Mouse (Mus musculus): ENCODE data around the gene Ccdc28b. TPM values are rescaled to one million over a fixed set of nuclear protein-coding genes. Genes with fewer than 3 reads are reported as not detected.

The Ccdc28b gene
- polyA plus RNA-seq, 1 experiment from 2014 or later, result 12.2 TPM

GRCm38 (mm10) chr4:129584370-129584769 lies 39.4 kb downstream of the Ccdc28b start:
- Histone ChIP-seq H3K9me3 (replicated peaks) (no peaks in the 10 kb centered on the region), H3K4me1 (replicated peaks) (peaks cover 47% of the 10 kb centered on the region), H3K36me3 (replicated peaks) (no peaks in the 10 kb centered on the region), H3K4me3 (replicated peaks) (peak overlapping the region; percentile 64), H3K27me3 (no peaks in the 10 kb centered on the region), H3K27ac (replicated peaks) (peak overlapping the region; percentile 81; the same call in 1 of the 2 replicates), H3K4me2 (peak overlapping the region; percentile 89), H3K9ac (peak overlapping the region; percentile 60)
- WGBS (ENCODE audit: insufficient replicate concordance), result 54% methylated on average over 1 of the region's 1 CpGs
- no peak for ATAC-seq (ENCODE audit: insufficient read depth)

- no peak for ATAC-seq (ENCODE audit: insufficient read depth)
- H3K9me3 ChIP-seq (replicated peaks), result no peaks in the 10 kb centered on the region
- peaks cover 30% of the 10 kb centered on the region for H3K4me1 ChIP-seq (replicated peaks)
- WGBS (ENCODE audit: insufficient replicate concordance), result 65% methylated on average over 1 of the region's 1 CpGs
- H3K4me2 ChIP-seq, result no peak overlapping the region
- H3K9ac ChIP-seq, result no peak overlapping the region
- H3K27ac ChIP-seq (replicated peaks), result no peak overlapping the region
- peaks cover 15% of the 10 kb centered on the region for H3K27me3 ChIP-seq
- no peaks in the 10 kb centered on the region for H3K36me3 ChIP-seq (replicated peaks)
- no peak overlapping the region for H3K4me3 ChIP-seq (replicated peaks)
Observed at GRCm38 (mm10) chr4:129582251-129582650, 41.5 kb downstream of the Ccdc28b start.

GRCm38 (mm10) chr4:129580347-129580746 lies 43.4 kb downstream of the Ccdc28b start:
- no peak for ATAC-seq (ENCODE audit: insufficient read depth)
- Histone ChIP-seq H3K36me3 (replicated peaks) (no peaks in the 10 kb centered on the region), H3K4me2 (no peak overlapping the region), H3K9ac (no peak overlapping the region), H3K4me3 (replicated peaks) (no peak overlapping the region), H3K27me3 (peaks cover 24% of the 10 kb centered on the region), H3K4me1 (replicated peaks) (peaks cover 21% of the 10 kb centered on the region), H3K9me3 (replicated peaks) (no peaks in the 10 kb centered on the region), H3K27ac (replicated peaks) (no peak overlapping the region)
- 53% methylated on average over 7 of the region's 7 CpGs for WGBS (ENCODE audit: insufficient replicate concordance)

GRCm38 (mm10) chr4:129578466-129578865 lies 45.3 kb downstream of the Ccdc28b start, which contains the start of gene Fam167b:
Gene Fam167b, minus strand, starts transcription at chr4:129578549.
- WGBS (ENCODE audit: insufficient replicate concordance), result 42% methylated on average over 5 of the region's 5 CpGs
- Histone ChIP-seq H3K9me3 (replicated peaks) (no peaks in the 10 kb centered on the region), H3K36me3 (replicated peaks) (no peaks in the 10 kb centered on the region), H3K27me3 (peaks cover 35% of the 10 kb centered on the region), H3K4me1 (replicated peaks) (peaks cover 10% of the 10 kb centered on the region), H3K4me3 (replicated peaks) (peak within 1 kb of the TSS; percentile 12; the same call in 1 of the 2 replicates), H3K4me2 (no peak within 1 kb of the TSS), H3K27ac (replicated peaks) (no peak within 1 kb of the TSS), H3K9ac (peak within 1 kb of the TSS; percentile 22; the same call in 1 of the 2 replicates)
- ATAC-seq (ENCODE audit: insufficient read depth), result no peak

GRCm38 (mm10) chr4:129577688-129578087 lies 46.1 kb downstream of the Ccdc28b start:
- peaks cover 43% of the 10 kb centered on the region for H3K27me3 ChIP-seq
- H3K4me1 ChIP-seq (replicated peaks), result peaks cover 10% of the 10 kb centered on the region
- WGBS (ENCODE audit: insufficient replicate concordance), result 64% methylated on average over 7 of the region's 7 CpGs
- H3K4me2 ChIP-seq, result no peak overlapping the region
- no peak overlapping the region for H3K27ac ChIP-seq (replicated peaks)
- no peaks in the 10 kb centered on the region for H3K9me3 ChIP-seq (replicated peaks)
- ATAC-seq (ENCODE audit: insufficient read depth), result no peak
- no peak overlapping the region for H3K9ac ChIP-seq
- H3K4me3 ChIP-seq (replicated peaks), result peak overlapping the region; percentile 12; the same call in 1 of the 2 replicates
- no peaks in the 10 kb centered on the region for H3K36me3 ChIP-seq (replicated peaks)

- Histone ChIP-seq H3K9me3 (replicated peaks) (no peaks in the 10 kb centered on the region), H3K4me3 (replicated peaks) (peak overlapping the region; percentile 4; the same call in 1 of the 2 replicates), H3K4me2 (no peak overlapping the region), H3K4me1 (replicated peaks) (peaks cover 10% of the 10 kb centered on the region), H3K27me3 (peaks cover 44% of the 10 kb centered on the region), H3K36me3 (replicated peaks) (no peaks in the 10 kb centered on the region), H3K27ac (replicated peaks) (no peak overlapping the region), H3K9ac (peak overlapping the region; percentile 25; the same call in 1 of the 2 replicates)
- no peak for ATAC-seq (ENCODE audit: insufficient read depth)
- 31% methylated on average over 21 of the region's 21 CpGs for WGBS (ENCODE audit: insufficient replicate concordance)
Observed at GRCm38 (mm10) chr4:129576863-129577491, 46.8 kb downstream of the Ccdc28b start.

GRCm38 (mm10) chr4:129575171-129575844 lies 48.4 kb downstream of the Ccdc28b start:
- no peak overlapping the region for H3K27ac ChIP-seq (replicated peaks)
- H3K4me3 ChIP-seq (replicated peaks), result no peak overlapping the region
- H3K9ac ChIP-seq, result no peak overlapping the region
- H3K4me2 ChIP-seq, result peak overlapping the region; percentile 15; the same call in 1 of the 2 replicates
- no peaks in the 10 kb centered on the region for H3K36me3 ChIP-seq (replicated peaks)
- no peaks in the 10 kb centered on the region for H3K9me3 ChIP-seq (replicated peaks)
- H3K4me1 ChIP-seq (replicated peaks), result peaks cover 10% of the 10 kb centered on the region
- H3K27me3 ChIP-seq, result peaks cover 44% of the 10 kb centered on the region
- no peak for ATAC-seq (ENCODE audit: insufficient read depth)
- WGBS (ENCODE audit: insufficient replicate concordance), result 18% methylated on average over 7 of the region's 8 CpGs

GRCm38 (mm10) chr4:129573430-129573829 lies 50.3 kb downstream of the Ccdc28b start, which contains the start of gene Lck:
Gene Lck, minus strand, starts transcription at chr4:129573641.
- Histone ChIP-seq H3K27ac (replicated peaks) (no peak within 1 kb of the TSS), H3K9me3 (replicated peaks) (no peaks in the 10 kb centered on the region), H3K4me1 (replicated peaks) (peaks cover 10% of the 10 kb centered on the region), H3K4me2 (no peak within 1 kb of the TSS), H3K36me3 (replicated peaks) (no peaks in the 10 kb centered on the region), H3K9ac (no peak within 1 kb of the TSS), H3K4me3 (replicated peaks) (no peak within 1 kb of the TSS), H3K27me3 (peaks cover 40% of the 10 kb centered on the region)
- 42% methylated on average over 8 of the region's 8 CpGs for WGBS (ENCODE audit: insufficient replicate concordance)
- no peak for ATAC-seq (ENCODE audit: insufficient read depth)

GRCm38 (mm10) chr4:129573093-129573370 lies 50.7 kb downstream of the Ccdc28b start:
- H3K9ac ChIP-seq, result no peak overlapping the region
- no peaks in the 10 kb centered on the region for H3K36me3 ChIP-seq (replicated peaks)
- peaks cover 36% of the 10 kb centered on the region for H3K27me3 ChIP-seq
- no peak overlapping the region for H3K4me3 ChIP-seq (replicated peaks)
- H3K4me1 ChIP-seq (replicated peaks), result peaks cover 10% of the 10 kb centered on the region
- no peak overlapping the region for H3K27ac ChIP-seq (replicated peaks)
- no peak overlapping the region for H3K4me2 ChIP-seq
- no peak for ATAC-seq (ENCODE audit: insufficient read depth)
- H3K9me3 ChIP-seq (replicated peaks), result no peaks in the 10 kb centered on the region
- 89% methylated on average over 4 of the region's 4 CpGs for WGBS (ENCODE audit: insufficient replicate concordance)

GRCm38 (mm10) chr4:129572236-129573092 lies 51.3 kb downstream of the Ccdc28b start:
- Histone ChIP-seq H3K4me3 (replicated peaks) (no peak overlapping the region), H3K36me3 (replicated peaks) (no peaks in the 10 kb centered on the region), H3K9ac (no peak overlapping the region), H3K27ac (replicated peaks) (no peak overlapping the region), H3K9me3 (replicated peaks) (no peaks in the 10 kb centered on the region), H3K4me1 (replicated peaks) (peaks cover 10% of the 10 kb centered on the region), H3K4me2 (no peak overlapping the region), H3K27me3 (peaks cover 31% of the 10 kb centered on the region)
- ATAC-seq (ENCODE audit: insufficient read depth), result 0 out of 2 replicates have a peak, but pooled peaks have one; percentile 38
- 64% methylated on average over 13 of the region's 13 CpGs for WGBS (ENCODE audit: insufficient replicate concordance)

Data from liver, embryonic 15.5 days (tissue).